Mouse (Mus musculus) bone marrow, adult 2 months (tissue): ENCODE results near the gene Nudcd3.

Source experiments
- CTCF ChIP-seq: fragments of 200-500 bp; IDR thresholded peaks from 2 replicates; pipeline ENCODE4 v1.5.1; 2011; ENCODE audit warnings: low read length, control low read depth; ENCODE audit not compliant: control insufficient read depth, insufficient read depth
- POLR2A ChIP-seq: fragments of 200-500 bp; IDR thresholded peaks from 2 replicates; pipeline ENCODE4 v1.6.1; 2011; ENCODE audit warnings: low read depth, mild to moderate bottlenecking, control low read depth, low read length, borderline replicate concordance; ENCODE audit not compliant: control insufficient read depth

GRCm38 (mm10) chr11:6166351-6166750, 33.9 kb downstream of the Nudcd3 start:
- no peak for TF ChIP-seq POLR2A
- TF ChIP-seq CTCF, result no peak
